Mouse (Mus musculus) thymus, adult 2 months (tissue): ENCODE results near the gene Gab1.

Experiments used
- CTCF ChIP-seq: fragments of 200-500 bp; IDR thresholded peaks from 2 replicates; pipeline ENCODE4 v1.5.1; 2012; ENCODE audit warnings: mild to moderate bottlenecking, control low read depth, low read length, moderate library complexity, borderline replicate concordance; ENCODE audit not compliant: control insufficient read depth, poor library complexity, insufficient read depth; ENCODE audit errors: extremely low read depth
- POLR2A ChIP-seq: fragments of 200-500 bp; IDR thresholded peaks from 2 replicates; pipeline ENCODE4 v1.6.1; 2012; ENCODE audit warnings: mild to moderate bottlenecking, low read length, control low read depth, moderate library complexity; ENCODE audit not compliant: control insufficient read depth, poor library complexity, insufficient read depth; ENCODE audit errors: extremely low read depth

DNA sequence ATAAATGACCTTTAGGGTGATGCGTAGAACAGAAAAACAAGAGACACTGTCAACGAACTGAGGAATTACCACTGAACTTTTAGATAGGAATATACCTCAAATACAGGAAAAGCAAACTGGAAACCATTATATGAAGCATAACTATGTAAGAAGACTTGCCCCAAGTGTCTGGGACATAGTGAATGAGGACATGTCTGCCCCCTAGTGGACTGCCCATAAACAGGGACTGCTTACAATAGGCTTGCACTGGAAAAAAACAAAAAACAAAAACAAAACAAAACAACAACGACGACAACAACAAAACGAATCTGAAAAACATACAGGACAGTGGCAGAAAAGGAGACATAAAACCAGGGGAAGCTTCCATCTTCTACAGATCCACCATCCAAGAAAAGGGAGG lies 66.9 kb downstream of the Gab1 start:
- no peak for TF ChIP-seq POLR2A
- no peak for TF ChIP-seq CTCF
